Mouse (Mus musculus): Measurements from ENCODE around the gene Gm20812. TPM values are rescaled to one million over a fixed set of nuclear protein-coding genes. Genes with fewer than 3 reads are reported as not detected.
"Not testable (repeated sequence)": the region's sequence is repeated elsewhere in the genome, so short reads cannot be mapped to it uniquely, and the experiment has no call there.

Gene Gm20812
- not detected in 2 replicates for polyA plus RNA-seq (2012; rRNA removed)

DNA sequence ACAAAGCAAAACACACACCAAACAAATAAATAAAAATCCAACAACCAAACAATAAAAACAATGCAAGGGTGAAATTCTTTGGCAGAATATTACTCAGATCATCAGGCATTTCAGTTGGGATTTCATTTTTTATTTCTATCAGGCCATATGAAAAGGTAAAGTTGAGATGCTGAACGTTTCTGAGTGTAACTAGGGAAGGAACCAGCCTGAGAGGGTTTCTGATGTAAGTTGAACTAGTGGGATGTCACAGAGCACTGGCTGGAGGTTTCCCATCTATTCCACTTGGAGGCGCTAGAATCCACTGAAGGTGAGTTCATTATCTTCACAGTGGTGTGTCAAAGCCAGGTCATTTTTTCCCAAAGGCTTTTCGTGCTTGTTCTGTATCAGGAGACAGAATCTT, at the start of gene Gm20812:
Gene Gm20812, plus strand, starts transcription at position 301 of the 400 bp plus-strand sequence.
- not testable (repeated sequence) for H3K4me1 ChIP-seq (ENCODE audit: control insufficient read depth, insufficient read depth, insufficient read length, low read length); H3K36me3 ChIP-seq (ENCODE audit: control insufficient read depth, insufficient read depth, low read length); H3K27ac ChIP-seq (ENCODE audit: insufficient read depth, low read depth, low read length); H3K27me3 ChIP-seq (ENCODE audit: control insufficient read depth, insufficient read depth, low read length); H3K4me3 ChIP-seq (ENCODE audit: low read depth, low read length)
- WGBS: no CpG with 5 or more reads among the region's 3 CpGs

Other genes with a start within 250 kb of the Gm20812 start
- gene Gm29554, start 108.0 kb upstream of the Gm20812 start, polyA plus RNA-seq (2012; rRNA removed): not detected in 2 replicates